Mouse (Mus musculus): ENCODE measurements around the gene Acin1.
"Not testable (repeated sequence)": the region's sequence is repeated elsewhere in the genome, so short reads cannot be mapped to it uniquely, and the experiment has no call there.

The Acin1 gene

GRCm38 (mm10) chr14:54617897-54618365 lies 68.8 kb downstream of the Acin1 start, which contains the start of gene Psmb5:
TSS of gene Psmb5 (minus strand) at chr14:54618022.
- in situ Hi-C loops (cut with MboI; ENCODE audit: unreplicated experiment in 2 of 2): no loop called here

DNA sequence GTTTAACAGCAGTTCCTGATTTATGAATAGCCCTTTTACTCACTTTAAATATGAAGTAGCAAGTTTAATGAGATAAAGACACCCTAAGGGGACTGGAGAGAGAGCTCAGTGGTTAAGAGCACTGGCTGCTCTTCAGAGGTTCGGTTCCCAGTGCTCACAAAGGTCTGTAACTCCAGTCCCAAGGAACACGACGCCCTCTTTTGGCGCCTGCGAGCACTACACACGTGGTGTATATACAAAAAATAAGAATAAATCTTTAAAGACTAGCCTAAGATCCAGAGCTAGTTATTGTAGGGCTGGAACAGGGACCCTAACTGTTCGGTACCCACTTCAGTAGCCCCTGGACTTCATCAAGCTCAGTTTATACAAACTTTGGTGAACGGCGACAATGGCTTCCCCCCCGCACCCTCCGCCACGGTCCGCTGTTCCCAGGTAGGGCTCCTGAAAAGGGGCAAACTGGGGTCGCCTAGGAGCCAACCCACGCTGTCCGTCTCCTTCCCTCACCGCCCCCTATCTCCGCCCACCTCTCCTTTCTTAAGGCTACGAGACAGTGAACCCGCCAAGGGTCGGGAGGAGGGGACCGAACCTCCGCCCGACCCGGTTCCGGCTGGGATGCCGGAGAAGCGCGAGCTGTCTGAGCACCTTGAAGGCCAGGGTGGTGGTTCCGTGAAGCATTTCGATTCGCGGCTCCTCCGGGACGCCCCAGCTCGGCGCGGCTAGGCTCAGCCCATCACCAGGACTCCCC lies 69.4 kb downstream of the Acin1 start:
- in situ Hi-C loops (cut with MboI; ENCODE audit: unreplicated experiment in 2 of 2): no loop called here

DNA sequence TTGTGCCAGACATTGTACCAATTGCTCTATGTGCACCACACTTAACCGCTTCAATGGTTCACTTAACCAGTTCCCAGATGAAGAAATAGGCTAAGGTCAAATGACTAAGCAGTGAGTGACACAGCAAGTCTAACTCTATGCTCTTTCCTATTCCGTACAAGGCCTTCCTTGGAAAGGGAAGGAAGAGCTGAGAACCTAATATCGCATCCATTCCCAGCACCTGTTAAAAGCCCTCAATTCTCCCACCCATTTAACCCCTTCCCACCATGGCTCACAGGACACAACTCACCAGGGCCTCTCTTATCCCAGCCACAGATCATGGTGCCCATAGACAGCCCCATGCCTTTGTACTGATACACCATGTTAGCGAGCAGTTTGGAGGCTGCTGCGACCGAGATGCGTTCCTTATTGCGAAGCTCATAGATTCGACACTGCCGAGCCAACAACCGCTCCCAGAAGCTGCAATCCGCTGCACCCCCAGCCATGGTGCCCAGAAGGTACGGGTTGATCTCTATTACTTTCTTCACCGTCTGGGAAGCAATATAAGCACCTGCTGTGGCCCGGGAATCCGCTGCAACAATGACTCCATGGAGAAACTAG lies 70.4 kb downstream of the Acin1 start:
- in situ Hi-C loops (cut with MboI; ENCODE audit: unreplicated experiment in 2 of 2): no loop called here

GRCm38 (mm10) chr14:54614130-54614529 lies 72.6 kb downstream of the Acin1 start:
- in situ Hi-C loops (cut with MboI; ENCODE audit: unreplicated experiment in 2 of 2): not testable (repeated sequence)

GRCm38 (mm10) chr14:54610648-54611047 lies 76.1 kb downstream of the Acin1 start:
- in situ Hi-C loops (cut with MboI; ENCODE audit: unreplicated experiment in 2 of 2): no loop called here

- in situ Hi-C loops (cut with MboI; ENCODE audit: unreplicated experiment in 2 of 2): no loop called here
These were observed 76.8 kb downstream of the Acin1 start for GRCm38 (mm10) chr14:54609962-54610361.

GRCm38 (mm10) chr14:54609245-54609644 lies 77.5 kb downstream of the Acin1 start:
- in situ Hi-C loops (cut with MboI; ENCODE audit: unreplicated experiment in 2 of 2): no loop called here

GRCm38 (mm10) chr14:54607226-54607625 lies 79.5 kb downstream of the Acin1 start:
- in situ Hi-C loops (cut with MboI; ENCODE audit: unreplicated experiment in 2 of 2): no loop called here

GRCm38 (mm10) chr14:54605752-54606321 lies 80.9 kb downstream of the Acin1 start, which contains the start of gene 4931414P19Rik:
TSS of gene 4931414P19Rik (minus strand) at chr14:54605993.
- in situ Hi-C loops (cut with MboI; ENCODE audit: unreplicated experiment in 2 of 2): no loop called here

DNA sequence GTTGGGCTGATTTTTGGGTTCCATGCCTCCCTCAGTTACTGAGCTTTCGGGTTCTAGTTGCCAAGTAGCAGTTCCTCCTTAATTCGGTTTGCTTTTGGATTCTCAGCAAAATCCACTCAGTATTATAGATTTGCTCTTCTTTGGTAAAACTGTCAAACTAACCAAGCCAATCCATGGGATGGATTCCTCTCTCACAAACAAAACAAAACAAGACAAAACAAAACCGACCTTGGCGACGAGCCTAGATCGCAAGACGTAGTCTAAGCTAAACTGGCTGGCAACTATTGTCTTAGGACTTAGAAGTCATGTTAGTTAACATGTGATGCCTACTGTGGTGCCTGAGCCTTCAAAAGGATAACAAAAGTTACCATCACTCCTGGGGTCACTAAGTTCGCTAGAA lies 83.0 kb downstream of the Acin1 start:
- in situ Hi-C loops (cut with MboI; ENCODE audit: unreplicated experiment in 2 of 2): loop anchor here in 1 of 2 experiments (5.0 kb wide), 1 partner anchor 36 kb away; no protein-coding TSS in a partner anchor

- in situ Hi-C loops (cut with MboI; ENCODE audit: unreplicated experiment in 2 of 2): loop anchor here in 1 of 2 experiments (5.0 kb wide), 1 partner anchor 36 kb away; no protein-coding TSS in a partner anchor
These were observed 83.6 kb downstream of the Acin1 start for GRCm38 (mm10) chr14:54603038-54603654.

GRCm38 (mm10) chr14:54602613-54603012 lies 84.1 kb downstream of the Acin1 start:
- in situ Hi-C loops (cut with MboI; ENCODE audit: unreplicated experiment in 2 of 2): loop anchor here in 1 of 2 experiments (5.0 kb wide), 1 partner anchor 35 kb away; no protein-coding TSS in a partner anchor

DNA sequence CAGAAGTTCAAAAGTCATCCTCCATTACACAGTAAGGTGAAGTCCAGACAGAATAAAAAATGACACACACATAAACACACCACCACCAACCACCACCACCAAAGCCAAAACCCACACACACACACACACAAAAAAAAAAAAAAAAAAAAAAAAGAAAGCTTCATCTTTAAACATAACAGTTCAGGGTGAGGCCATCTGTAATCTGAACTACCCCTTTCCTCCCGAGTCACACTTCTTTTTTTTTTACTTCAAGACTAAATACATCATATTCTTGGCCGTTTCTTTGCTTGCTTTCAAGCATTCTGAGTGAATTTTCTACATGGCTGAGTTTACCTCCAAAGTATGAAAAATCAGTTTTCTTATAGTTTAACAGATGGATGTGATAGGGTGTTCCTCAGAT lies 85.1 kb downstream of the Acin1 start:
- in situ Hi-C loops (cut with MboI; ENCODE audit: unreplicated experiment in 2 of 2): loop anchor here in 1 of 2 experiments (5.0 kb wide), 1 partner anchor 34 kb away; no protein-coding TSS in a partner anchor

GRCm38 (mm10) chr14:54597084-54597483 lies 89.6 kb downstream of the Acin1 start:
- in situ Hi-C loops (cut with MboI; ENCODE audit: unreplicated experiment in 2 of 2): no loop called here

- in situ Hi-C loops (cut with MboI; ENCODE audit: unreplicated experiment in 2 of 2): no loop called here
These were observed 91.9 kb downstream of the Acin1 start for GRCm38 (mm10) chr14:54594631-54595414.

DNA sequence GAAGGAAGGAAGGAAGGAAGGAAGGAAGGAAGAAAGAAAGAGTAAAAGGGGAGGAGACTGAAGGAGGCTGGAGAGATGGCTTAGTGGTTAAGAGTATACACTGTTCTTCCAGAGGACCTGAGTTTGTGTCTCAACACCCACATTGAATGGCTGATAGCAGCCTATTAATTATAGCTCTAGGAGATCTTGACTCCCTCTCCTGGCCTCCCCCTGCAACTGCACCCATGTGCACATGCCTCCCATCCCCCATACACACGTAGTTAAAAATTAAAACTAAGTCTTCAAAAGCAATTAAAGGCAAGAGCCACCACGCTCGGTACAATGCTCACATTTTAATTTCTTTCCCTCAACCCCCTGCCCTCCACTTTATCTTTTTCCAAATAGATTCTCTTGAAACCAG lies 92.7 kb downstream of the Acin1 start:
- in situ Hi-C loops (cut with MboI; ENCODE audit: unreplicated experiment in 2 of 2): no loop called here

DNA sequence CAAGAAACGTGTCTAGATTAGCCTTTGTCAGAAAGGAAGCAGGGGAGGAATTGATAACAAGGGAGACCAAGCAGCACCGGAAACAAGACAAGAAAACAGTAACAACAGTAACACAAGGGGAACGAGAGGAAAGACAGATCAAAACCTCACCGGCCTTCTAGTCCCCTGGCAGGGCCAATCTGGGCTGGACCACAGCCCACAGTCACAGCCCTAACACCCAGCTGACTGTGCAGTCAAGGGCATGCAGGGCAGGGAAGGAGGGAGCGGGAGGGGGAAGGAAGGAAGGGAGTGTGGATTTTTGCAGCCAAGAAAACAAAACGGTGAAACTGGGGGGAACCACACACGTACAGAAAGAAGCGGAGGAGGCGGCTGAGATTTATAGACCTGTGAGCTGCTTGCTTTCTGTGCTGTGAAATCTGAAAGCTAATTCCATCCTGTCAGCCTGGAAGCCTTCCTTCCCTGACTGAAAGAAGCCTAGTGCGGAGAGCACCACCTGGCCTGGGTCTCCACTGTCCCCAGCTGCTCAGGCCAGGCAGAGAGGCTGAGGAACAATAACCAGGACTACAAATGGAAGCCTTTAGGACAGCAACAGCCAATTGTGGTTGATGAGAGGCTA lies 94.3 kb downstream of the Acin1 start:
- in situ Hi-C loops (cut with MboI; ENCODE audit: unreplicated experiment in 2 of 2): no loop called here

Data from v-Abl transformed pro-B cells (cell line).